Mouse (Mus musculus) spleen, postnatal 14 days (tissue): ENCODE data around the gene Clpb.

ENCODE experiments used
- DNase-seq, 2 experiments: peaks; one replicate each; pipeline ENCODE4 v3.0.0; 2021 to 2022; ENCODE audit warnings: low spot score in 2 of 2

Clpb gene

DNA sequence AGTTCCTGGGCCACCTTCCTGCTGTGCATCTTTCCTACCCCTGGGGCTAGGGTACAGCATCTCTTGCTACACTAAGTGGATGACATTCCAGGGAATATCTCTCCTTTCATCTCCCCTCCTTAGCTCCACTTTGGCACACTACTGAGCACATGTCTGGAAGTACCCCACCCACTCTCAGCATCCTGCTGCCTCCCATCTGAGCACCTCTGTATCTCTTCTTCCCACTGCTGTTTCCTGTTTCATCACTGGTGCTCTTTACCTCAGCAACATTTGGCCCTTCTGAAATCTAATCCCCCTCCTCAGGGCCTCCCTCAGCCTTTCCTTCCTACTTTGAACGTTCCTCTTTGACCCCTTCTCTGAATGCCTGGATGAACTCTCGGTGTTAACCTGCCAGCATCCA is 63.5 kb downstream of the Clpb start:
- DNase-seq: no peak

DNA sequence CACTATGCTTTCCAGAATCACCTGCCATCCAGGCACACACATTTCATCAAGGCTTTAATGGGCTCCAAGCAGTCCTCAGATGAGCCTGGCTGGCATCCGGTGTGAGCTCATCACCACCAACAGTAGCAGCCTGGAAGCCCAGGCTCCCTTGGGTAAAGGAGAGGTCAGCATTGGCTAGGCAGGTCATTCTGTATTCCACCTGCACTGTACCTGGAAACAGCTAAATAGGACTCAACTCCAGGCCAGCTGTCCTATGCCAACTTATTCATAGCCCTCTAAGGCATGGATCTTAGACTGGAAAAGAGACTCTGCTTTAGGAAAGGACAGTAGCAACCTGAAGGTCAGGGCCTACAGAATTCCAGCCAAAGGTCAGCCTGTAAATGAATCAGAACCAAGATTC is 68.7 kb downstream of the Clpb start:
- DNase-seq: no peak

DNA sequence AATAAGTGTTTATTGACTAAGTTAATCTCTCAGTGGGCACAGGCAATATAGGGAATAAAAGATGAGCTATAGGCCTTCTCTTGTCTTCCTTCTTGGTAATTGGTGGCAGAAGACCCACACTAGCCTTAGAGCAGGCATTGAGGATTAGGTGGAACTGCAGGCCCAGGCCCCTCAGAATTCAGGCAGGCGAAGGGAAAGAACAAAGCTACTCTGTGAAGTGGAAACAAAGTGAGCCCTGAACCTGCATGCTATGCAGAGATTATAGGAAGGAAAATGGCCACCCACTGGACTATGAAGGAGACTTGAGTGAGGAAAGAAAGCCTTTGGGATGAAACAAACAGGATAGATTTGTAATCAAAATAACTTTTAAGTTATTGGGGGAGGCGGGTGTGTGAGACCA is 69.6 kb downstream of the Clpb start:
- DNase-seq: no peak

DNA sequence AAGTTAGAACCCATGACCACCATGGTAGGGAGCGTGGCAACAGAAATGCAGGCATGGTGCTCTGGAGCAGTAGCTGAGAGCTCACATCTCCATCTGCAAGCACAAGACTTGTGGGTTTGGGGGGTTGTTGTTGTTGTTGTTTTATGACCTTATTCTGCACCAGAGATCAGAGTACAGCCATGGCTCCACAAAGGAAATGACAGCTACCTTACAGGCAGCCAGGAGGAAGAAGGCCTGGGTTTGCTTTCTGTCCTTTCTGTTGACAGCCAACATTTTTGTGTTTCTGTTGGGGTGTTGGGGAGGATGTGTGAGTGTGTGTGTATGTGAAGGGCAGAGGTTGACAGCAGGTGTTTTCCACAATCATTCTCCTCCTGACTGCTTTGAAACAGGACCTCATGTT is 71.9 kb downstream of the Clpb start:
- no peak for DNase-seq

DNA sequence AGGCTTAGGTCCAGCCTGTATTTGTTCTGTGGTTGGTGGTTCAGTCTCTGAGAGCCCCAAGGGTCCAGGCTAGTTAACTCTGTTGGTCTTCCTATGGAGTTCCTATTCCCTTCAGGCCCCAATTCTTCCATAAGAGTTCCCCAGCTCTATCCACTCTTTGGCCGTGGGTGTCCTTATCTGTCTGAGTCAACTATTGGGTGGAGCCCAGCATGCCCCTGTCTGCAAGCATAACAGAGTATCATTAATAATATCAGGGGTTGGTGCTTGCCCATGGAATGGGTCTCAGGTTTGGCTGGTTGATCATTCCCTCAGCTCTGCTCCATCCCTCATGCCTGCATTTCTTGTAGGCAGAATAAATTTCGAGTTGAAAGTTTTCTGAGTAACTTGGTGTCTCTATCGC is 74.3 kb downstream of the Clpb start:
- no peak for DNase-seq

DNA sequence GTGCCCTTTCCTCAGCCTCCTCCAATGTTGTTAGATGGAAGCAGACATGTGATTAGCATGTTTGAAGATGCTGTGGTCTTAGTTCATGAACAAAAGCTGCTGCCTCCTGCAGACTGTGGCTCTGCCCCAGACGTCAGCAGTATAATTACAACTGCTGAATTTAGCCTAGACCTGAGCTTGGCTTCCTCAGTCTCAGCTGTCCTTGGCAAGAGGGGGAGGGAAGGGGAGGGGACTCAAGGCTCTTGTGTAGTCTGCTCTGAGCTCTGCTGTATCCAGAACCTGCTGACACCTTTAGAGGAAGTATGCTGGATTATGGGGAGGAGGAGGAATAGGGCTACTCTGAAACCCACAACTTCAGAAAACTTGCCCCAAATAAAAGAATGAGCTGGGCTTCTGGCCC is 76.2 kb downstream of the Clpb start:
- DNase-seq: no peak

DNA sequence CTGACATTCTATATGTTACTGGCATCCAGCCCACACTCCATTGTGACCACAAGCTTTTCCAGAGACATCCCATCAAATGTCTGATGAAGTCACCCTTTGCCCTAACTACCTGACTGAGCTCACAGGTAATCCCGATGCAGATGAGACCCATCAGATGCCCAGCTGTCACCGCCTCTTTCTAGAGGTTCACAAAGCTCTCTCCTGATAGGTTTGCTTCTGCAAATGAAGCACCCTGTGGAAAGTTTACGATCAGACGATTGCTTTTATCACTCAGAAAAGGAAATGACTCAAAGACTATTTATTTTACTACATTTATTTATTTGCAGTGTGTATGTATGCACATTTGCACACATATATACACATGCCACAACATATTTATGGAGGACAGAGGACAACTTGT is 80.1 kb downstream of the Clpb start:
- no peak for DNase-seq

DNA sequence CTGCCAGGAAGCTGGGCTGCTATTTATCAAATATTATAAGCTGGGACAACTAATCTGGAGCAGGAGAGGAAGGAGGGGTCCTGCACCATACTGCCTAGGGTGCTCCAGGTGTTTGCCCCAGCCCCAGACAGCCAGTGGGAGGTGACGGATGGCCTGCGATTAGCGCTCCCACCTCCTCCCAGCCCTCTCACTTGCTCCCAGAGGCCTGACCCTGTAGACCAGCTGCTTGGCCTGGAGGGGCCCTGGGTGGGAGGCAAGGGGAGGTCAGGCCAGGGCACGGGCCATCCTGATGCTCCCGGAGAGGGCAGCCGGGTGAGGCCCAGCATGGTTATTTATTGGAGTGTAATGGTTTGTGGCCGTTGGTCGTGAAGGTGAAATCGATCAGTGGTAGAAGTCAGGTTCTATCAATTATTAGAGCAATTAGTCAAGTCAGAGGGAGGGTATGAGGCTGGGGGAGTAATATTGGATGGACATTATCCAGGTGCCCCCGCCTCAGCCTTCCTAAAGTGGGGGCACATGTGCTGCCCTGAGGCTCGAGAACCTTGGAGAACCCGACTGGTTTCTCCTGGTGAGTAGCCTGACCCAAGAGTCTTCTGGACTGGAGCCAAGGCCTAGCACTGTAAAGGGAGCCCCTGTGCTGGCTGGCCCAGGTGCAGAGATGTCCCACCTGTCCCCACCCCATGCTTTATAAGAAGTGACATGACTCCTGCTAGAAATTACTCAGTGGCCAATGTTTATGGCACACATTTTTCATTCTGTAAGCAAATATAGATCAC is 83.3 kb downstream of the Clpb start:
- no peak for DNase-seq

DNA sequence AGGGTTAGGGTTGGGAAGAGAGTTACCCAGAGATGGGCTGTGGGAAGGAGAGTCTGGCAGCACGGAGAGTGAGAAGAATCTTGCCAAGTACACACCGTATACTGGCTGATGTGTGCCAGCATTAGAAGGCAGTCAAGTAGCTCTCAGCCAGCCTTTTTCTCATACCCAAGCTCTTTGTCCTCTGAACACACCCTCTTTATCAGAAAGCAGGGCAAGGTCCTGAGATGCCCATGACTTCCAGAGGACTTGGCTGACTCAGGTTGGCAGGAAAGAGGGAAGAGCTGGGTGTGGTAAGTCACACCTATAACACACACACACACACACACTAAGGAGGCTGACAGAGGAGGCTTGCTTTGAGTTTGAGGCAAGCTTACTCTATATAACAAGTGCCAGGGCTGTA is 86.8 kb downstream of the Clpb start:
- DNase-seq: no peak

DNA sequence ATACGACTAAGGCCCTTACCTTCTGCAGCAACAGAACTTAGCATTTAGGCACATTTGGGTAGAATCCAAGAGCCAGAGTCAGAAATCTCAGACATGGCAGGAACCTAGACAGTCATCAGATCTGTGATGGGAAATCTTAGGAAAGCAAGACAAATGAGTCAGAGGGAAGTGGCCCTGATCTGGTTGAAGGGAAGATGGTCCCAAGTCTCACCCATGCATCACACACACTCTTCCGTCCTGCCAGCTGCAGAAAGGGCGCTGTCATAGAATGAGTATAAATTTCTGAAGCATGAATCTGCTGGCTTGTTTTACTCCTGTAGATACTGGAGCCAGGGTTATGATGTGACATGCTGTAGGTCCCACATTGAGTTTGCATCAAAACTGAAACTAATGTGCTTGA is 88.9 kb downstream of the Clpb start:
- no peak for DNase-seq

DNA sequence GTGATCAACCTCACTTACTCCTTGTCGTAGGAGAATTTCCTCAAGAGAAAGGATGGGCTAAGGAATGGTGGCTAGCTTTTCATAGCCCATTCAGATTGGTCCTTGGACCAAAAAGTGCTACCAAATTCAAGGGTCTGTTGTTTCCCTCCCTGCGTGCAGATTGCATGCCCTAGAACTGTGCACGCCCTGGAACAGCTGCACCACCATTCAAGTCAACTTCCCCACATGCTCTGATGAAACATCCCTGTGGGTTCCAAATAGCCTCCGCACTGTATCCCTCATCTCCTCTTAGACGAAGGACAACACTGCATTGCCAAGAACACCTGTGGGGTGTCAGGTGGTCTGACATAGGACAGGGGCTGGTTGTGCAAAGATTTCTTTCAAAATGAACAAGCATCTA is 90.1 kb downstream of the Clpb start:
- no peak for DNase-seq

DNA sequence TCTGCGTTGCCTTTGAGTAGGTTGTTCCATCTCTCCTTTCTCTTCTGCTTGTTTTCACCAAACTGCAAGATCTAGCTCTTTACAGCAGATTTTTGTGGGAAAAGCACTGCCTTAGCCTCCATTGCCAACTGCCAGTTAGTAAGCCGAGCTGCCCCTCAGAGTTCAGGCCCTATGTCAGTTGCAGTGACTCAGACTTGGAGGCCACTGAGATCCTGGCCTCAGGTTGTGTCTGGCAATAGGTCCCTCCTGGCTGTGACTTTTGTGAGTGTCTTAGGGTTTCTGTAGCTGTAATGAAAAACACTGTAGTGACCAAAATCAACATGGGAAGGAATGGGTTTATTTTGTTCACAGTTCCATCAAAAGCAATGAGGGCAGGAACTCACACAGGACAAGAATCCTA is 91.0 kb downstream of the Clpb start:
- no peak for DNase-seq

DNA sequence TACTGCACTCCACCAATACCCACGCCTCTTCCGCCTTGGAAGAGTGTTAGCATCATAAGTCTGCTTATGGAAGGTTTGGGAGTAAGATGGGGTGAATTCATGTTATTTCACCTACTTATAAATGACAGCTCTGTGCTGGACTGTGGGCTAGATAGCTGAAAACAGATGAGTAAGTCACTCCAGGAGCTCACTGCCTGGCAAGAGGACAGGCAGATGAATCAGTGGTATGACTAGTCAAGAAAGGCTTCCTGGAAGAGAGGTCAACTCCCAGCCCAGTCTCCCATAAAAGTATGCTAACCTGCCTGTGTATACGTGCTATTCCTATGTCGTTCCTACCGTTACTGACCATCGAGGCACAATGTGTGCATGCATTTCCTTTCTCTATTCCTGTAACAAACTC is 91.9 kb downstream of the Clpb start:
- no peak for DNase-seq

DNA sequence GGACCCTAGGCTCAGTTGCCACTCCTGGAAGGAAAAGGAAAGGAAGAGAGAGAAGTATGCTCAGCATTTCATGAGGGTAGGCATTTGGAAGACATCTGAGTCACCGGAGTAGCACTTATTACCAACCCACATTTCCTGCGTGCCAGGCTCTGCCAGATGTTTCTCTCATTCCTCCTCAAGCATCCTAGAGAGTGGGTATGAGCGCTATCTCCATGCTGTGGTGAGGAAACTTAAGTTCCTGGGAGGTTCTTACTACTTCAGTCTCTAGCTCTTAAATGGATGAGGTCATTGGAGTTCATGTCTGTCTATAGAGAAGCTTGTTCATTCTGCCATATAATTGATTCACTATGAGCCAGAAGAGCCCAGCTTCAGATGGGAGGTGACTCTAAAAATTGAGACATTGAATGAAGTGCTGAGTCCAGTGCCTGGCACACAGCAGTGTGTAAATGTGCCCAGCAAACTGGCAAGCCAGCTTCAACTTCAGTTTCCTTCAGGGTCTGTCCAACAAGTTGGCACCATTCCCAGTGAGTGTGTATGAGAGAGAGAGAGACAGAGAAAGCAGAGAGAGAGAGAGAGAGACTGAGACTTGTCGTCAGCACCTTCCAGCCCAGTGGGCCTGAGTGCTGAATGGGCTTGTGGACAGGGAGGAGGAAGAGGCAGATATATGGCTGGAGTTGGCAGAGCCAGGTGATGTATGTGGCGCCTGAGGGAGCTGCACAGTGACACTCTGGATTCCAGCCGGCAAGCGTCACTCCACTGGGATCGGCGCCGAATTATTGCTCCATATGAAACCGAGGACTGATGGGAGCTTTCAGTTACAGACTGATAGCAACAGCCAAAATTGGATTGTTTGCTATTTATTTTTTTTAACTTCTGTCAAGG is 98.7 kb downstream of the Clpb start:
- DNase-seq: no peak

DNA sequence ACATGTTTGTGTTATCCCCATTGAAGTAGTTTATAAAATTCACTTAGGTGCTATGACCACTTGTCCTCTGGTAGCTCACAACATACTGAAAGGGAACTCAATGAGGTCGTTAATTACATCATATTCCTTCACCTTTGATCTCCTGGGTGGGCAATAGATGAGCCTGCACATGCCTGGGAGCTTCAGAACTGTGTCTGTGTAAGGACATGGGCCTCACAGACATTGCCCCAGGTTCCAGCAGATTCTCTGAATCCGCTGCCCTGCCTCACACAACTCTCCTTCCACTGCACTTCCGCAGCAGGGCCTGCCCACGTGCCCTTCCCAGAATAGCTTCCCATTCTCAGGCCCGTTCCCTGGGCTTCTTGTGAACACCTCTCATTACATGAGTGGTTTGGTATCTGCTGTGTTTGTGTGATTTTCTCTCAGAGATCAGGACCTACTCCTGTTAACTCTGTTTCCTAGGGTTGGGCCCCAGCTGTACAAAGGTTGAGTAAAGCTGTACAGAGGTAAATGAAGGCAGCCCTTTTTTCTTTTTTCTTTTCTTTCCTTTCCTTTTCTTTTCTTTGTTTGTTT is 104.0 kb downstream of the Clpb start:
- no peak for DNase-seq

DNA sequence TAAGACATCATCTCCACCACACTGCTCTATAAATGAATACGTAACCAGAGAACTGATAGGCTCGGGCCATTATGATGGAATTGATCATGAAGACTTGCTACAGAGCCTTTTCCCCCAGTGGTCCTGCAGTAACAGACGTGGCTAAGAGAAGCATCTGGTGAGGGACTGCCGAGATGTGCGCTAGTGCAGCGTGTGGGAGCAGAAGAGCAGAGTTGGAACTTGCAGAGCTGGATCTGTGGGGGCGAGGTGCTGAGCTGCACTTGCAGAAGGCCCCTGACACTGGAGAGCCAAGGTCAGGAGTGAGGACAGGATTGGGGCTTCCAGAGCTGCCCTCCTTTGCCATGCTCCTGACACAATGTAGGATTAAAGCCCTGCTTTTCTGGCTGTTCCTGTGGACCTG is 106.6 kb downstream of the Clpb start:
- no peak for DNase-seq

DNA sequence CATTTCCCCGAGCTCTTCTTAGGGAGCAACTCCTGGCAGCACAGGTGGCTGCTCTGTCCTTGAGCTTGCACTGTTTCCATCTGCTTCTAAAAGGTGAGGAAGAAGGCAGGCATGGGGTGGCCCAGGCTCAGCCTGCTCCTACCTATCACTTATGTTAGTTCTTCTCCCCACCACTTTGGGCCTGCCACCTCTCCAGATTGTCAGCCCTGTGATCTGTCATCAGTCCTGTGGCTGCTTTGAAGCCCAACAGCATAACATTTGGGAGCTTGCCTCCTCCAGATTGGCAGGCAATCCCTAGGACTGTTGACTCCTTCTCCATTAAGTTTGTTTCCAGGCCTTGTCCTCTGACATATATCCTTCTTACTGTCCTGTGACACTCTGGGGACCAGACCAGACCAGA is 108.2 kb downstream of the Clpb start:
- DNase-seq: no peak

DNA sequence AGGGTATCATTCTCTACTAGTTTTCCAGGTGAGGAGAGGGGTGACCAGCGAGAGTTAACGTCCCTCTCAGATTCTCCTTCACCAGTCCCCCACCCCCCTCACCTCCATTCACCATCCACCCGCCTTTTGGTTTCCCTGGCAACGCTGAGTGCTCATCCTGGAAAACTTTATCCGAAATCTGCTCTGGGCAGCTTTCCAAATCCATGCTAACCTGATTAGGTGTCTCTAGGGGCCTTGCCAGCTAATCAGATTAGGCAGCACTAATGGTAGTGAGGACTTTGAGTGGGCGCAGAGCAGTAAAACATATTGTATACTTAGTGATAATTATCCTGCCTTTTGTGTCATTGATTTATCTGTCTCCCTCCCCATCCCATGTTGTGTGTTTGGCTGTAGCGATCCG is 109.3 kb downstream of the Clpb start:
- DNase-seq: no peak

DNA sequence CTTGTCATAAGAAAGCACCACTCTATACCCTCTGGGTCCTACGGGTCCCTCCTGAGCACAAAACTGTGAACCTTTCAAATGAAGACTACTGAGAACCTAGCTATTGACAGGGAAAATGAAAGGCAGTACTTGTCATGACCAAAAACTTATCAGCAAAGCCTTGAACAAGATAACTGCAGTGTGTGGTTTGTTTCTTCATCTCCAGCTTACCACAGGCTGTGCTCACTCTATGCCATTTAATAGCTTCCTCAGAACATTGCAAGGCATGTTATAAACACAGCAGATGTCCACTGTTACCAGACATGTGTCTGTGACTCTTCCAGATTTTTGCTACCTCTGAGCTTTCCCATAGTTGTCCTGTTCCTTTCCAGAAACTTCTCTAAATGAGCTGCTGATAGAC is 113.6 kb downstream of the Clpb start:
- DNase-seq: no peak

DNA sequence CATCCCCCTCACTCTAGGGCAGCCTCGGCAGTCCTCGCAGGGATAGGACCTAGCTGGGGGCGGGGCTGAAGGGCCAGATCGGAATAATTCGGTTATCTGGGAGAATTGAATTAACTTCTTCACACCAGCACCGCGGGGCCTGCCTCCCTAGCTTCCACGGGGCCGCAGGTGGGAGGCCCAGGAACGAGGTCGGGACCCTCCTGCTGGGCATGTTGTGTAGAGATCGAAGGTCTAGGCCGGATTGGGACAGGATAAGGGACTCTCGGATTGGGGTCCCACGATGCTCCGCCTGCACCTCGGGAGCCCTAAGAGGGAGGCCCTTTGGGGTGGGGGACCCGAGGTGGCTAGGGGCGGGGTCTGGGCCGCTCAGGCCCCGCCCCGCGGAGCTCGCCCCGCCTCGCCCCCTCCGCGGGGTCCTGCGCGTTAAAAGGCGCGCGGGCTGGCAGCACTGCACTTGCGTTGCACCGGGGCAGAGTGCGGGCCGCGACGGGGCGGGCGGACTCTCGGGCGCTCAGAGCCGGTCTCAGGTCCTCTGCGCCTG is 154.5 kb downstream of the Clpb start, which contains the start of gene Phox2a:
Gene Phox2a (plus strand): TSS at position 453 of the 541 bp plus-strand sequence.
- no peak for DNase-seq

DNA sequence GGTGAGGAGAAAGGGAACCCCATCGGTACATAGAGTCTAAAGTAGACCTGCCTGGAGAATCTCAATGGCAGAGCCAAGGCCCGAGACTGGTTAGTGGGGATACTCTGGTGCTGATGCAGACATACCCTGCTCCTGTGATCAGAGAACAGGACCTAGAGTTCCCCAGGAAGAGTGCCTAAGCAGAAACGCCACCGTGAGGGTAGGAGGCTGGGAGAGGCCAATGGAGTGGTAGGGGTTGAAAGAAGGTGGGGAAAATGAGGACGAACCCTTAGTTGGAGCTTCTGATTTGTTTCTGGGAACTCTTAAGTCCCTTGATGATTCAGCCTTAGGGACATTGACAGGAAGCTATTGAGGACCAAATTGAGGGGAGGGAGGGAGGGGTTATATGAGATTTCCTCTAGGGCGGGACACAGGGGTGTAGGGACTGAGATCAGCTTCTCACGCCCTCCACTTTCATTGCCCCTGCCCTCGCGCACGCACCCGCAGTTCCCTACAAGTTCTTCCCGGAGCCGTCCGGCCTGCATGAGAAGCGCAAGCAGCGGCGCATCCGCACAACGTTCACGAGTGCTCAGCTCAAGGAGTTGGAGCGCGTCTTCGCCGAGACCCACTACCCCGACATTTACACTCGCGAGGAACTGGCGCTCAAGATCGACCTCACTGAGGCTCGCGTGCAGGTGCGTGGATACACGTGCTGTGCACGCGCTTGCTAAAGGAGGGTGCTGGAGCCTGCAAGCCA is 157.0 kb downstream of the Clpb start:
- DNase-seq: no peak
